Mouse (Mus musculus) T-helper 17 cell (primary cell): Measurements from ENCODE around the gene Adprhl1.

ENCODE experiments used
- in situ Hi-C, 2 experiments: fragments of 300-600 bp; cut with MboI, MseI; formaldehyde crosslinking; loops; 1 replicate in 1 of 2; 2 replicates in 1 of 2; pipeline ENCODE4 v1.15.1; 2025; ENCODE audit warnings: high pct_unique_total_duplicates in 2 of 2

The Adprhl1 gene

DNA sequence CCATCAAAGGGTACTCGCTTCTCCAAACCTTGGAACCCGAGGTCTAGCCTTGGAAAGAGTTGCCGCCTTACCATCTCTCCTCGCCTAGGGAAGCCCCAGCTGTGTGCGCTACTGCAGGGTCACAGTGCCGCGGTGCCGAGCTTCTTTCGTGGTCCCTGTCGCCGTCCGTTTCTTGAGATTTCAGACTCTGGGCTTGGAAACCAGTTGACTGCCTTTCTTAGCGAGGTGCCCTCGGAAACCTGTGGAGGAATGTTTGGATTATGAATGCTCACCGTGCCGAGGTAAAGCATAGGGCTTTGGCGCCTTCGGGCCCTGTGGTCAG, 53.0 kb downstream of the Adprhl1 start:
- in situ Hi-C loops, result loop anchor here in 1 of 2 experiments (10.0 kb wide), 1 partner anchor 1736 kb away; no protein-coding TSS in a partner anchor

DNA sequence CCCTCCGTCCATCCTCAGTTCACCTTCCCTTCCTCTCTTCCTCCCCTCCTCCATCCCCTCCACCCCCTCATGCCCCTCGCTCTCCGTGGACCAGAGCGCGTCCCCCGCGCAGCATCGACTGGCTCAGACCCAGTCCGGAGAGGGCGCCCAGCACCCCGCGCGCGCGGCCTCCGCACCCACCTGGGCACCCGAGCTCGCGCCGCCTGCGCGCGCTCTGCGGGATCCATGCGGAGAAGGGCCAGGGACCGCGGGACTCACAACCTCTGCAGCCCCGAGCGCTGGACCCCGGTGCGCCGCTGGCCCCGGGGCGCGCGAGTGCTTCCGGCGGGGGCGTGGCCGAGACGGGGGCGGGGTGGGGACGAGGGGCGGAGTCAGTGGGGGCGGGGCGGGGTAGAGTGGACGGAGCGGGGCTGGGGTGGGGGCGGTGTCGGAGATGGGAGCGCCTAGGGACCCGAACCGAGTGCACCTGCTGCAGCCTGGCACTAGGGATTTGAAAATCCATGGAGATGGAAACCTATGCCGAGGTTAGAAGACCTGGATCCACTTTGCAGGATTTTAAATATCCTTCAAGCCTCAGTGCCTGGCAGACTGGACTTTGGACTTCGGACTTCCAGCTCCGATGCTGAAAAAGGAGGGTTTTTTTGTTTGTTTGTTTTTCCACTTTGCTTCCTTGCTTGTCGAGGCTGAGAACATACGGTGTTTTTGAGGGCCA, 53.5 kb downstream of the Adprhl1 start, which contains the start of gene Grtp1:
Gene Grtp1 (minus strand): TSS at position 320 of the 712 bp plus-strand sequence.
- in situ Hi-C loops, result loop anchor here in 1 of 2 experiments (10.0 kb wide), 1 partner anchor 1736 kb away; no protein-coding TSS in a partner anchor

DNA sequence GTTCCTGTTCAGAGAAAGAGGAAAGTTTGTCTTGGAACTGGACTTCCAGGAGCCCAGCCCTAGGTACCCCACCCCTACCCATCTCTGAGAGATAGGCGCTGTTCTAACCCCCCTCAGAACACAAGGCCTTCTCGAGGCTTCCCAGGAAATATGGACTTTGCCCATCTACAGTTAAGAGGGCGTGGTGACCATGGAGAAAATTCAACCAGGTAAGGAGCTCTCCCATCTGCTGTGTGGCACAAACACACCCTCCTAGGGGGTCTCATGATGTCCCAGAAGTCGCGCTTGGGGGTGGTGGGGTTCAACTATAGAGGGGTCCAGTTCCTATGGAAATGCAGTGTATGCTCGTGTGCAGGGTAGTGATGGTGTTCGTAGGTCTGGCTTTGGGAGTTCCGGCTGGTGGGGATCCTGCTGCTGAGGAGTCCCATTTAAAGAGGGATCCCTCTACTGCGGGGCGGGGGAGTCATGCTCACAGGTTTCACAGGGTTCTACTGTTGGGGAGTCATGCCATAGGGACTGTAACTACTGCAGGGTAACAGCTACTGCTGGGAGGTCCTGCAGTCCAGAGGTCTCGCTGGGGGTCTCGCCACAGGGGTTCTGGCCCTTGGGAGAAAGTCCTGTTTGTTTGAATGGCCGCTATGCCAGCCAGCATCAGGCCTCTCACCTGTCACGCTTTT, 54.4 kb downstream of the Adprhl1 start:
- in situ Hi-C loops, result loop anchor here in 1 of 2 experiments (10.0 kb wide), 1 partner anchor 1735 kb away; no protein-coding TSS in a partner anchor

DNA sequence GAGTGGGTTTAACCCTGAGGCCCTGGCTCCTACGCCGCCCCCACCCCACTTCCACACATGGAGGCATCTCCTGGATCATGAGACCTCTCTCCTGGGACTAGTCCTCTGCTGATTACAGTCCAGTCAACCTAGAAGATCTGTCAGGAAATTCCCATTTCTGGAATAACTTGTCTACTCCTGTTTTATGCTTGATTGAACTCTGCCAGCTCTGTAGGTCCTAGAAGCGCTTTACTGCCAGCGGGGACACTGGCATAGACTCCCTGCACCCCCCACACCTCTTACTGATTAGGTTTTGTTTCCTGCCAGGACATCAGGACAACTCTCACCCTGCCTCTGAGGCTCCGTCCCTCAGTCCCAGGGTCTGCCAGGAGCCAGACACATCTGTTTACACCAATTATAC, 56.5 kb downstream of the Adprhl1 start:
- in situ Hi-C loops, result no loop called here

DNA sequence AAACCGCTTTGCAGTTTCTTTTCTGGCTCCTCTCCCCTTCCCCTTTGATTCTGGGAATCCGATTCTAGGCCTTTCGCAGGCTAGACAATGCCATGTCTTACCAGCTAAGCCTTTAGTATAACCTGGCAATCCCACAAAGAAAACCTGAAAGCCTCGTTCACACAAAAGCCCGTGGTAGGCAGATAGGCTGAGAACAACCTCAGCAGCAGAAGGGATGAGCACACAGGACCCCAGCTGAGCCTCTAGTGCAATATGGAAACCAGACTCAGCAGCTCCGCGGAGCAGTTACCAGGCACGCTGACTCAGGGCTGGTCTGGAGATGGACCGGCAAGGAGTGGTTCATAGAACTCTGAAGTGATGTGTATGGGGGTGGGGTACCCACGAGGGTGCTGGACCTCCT, 59.1 kb downstream of the Adprhl1 start:
- in situ Hi-C loops, result no loop called here

DNA sequence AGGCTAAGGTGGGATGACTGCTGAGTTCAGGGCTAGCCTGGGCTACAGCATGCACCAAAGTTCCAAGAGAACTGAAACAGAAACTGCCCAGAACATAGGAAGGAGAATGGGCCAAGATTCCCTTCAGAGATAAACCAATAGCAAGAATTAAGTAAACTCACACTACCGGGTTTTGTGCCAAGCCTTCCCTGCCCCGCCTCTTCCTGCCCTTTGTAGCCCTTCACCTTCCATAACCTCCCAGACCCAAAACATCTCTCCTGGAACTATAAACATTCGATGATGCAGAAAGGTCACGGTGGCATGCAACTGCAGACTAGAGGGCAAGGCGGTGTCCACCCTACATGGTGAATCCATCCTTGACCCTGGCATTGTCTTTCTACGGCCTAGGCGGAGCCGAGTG, 63.7 kb downstream of the Adprhl1 start:
- in situ Hi-C loops, result no loop called here

DNA sequence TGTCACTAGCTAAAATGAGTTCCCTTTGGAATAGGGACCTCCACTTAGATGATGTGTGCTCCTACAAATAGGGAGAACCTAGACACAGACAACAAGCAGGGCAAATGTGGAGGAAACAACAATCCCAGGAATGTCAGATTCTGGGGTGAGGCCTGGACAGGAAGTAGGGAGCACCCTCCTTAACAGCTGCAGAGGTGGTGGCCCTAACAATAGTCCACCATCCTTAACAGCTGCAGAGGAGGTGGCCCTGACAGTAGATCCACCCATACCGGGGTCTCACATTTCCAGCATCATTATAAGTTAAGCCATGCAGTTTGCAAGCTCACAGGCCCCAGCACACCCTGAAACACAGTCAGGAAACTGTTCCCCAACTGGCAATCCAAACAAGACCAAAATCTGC, 65.1 kb downstream of the Adprhl1 start:
- in situ Hi-C loops, result no loop called here

DNA sequence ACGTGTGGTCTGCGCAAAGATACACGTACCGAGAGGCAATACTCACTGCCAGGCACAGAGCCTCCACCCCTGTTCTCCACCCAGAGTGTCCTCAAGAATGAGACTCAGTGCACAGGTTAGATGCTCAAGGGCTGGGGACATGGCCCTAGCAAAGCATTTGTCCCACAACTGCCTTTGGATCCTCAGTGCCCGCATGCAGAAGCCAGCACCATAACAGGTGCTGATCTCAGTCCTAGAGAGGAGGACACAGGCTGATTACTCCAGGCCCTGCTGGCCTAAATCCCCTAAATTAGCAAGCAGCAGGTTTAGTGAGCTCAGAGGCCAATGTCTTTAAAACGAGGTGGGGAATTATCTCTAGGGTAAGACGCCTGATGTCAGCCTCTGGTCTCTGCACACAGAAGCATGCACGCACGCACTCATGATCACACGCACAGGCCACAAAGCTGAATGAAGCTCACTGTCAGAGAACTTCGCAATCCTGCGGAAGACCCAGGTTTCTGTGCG, 65.9 kb downstream of the Adprhl1 start:
- in situ Hi-C loops, result no loop called here

DNA sequence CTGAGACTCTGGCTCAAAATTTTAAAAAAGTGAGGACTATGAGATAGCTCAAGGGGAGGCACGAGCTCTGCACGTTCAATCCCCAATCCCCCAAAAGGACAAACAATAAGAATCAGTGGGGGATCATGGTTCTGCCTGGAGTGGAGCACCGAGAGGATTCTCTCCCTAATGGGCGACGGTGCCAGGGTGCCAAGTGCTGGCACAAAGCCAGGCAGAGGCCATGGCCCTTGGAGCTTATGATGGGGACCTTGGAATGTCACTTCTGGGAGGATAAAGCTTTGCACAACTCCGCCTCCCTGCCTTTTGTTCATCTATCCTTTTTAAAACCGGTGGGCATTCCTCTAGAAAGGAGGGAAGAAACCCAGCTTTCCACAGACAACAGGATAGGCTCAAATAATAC, 66.3 kb downstream of the Adprhl1 start:
- in situ Hi-C loops, result no loop called here

DNA sequence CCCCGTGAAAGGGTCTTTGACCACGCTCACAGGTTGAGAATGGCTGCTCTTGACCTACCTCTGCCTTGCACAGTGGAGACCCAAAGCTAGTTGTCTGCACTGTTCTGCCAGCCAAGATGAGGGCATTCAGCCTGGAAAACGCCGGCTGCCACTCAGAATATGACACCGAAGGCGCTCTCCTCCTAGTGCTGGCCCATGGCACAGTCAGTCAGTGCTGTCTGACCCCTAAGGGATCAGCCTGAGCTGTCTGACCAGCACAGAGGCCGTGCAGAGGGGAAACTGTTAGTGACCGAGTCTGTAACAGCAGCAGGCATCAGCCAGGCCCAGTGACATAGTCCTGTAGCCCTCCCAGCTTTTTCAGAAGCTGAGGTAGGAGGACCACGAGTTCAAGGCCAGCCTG, 66.7 kb downstream of the Adprhl1 start:
- in situ Hi-C loops, result no loop called here

DNA sequence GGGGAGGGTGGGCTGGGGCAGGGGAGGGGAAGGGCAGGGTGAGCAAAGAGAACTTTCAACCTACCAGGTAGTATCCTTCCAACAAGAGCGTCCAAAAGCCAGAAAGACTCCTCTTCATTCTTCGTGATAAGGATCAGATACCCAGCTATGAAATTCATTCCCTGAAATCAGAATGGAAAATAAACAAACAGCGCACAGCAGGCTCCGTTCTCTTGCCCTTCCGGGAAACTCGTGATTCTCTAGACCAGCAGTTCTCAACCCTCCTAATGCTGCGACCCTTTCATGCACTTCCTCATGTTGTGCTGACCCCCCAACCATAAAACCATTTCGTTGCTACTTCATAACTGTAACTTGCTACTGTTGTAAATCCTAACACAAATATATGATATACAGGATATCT, 67.1 kb downstream of the Adprhl1 start:
- in situ Hi-C loops, result no loop called here

DNA sequence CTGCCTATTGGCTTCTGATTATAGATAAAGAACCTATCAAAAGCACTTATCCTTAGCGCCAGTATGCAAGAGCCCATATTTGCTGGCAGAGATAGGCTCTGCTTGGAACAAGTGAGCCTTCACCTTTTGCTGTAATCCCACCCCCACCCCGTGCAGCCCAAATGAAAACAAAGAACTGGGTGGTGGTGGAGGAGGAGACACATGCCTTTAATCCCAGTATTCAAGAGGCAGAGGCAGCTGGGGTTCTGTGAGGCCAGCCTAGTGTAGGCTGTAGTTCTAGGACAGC, 72.3 kb downstream of the Adprhl1 start:
- in situ Hi-C loops, result no loop called here

DNA sequence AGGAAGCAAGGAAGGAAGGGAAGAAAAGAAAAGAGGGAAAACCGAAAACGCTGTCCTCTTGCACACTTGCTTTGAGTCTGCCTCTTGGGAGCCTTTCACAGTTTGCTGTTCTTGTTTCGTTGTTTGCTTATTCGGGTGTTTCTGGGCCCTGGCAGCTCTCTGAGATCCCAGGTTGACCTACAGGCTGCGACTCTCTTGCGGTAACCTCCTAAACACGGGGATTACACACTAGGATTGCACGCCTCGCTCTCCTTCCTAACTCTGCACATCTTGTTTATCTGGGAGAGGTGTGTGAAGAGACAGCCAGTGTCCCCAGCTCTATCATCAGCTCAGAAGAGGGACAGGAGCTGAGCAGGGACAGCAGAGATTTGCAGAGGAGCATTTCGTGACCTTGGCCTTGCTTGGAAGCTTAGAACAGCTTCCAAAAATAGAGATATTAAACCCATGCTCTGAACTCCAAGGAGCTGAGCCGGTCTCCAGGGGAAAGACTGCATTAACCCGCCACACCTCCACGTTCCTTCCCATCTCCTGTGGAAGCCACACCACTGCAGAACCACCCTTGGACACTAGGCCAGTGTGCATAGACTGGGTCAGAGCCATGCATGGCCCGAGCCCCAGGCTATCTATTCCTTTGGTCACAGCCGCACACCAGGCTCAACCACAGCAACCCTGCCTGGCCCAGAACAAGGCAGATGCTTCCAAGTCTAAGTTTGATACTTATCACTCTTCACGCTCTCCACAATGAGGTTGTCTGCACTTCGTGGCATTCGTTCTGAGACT, 72.9 kb downstream of the Adprhl1 start:
- in situ Hi-C loops, result no loop called here

DNA sequence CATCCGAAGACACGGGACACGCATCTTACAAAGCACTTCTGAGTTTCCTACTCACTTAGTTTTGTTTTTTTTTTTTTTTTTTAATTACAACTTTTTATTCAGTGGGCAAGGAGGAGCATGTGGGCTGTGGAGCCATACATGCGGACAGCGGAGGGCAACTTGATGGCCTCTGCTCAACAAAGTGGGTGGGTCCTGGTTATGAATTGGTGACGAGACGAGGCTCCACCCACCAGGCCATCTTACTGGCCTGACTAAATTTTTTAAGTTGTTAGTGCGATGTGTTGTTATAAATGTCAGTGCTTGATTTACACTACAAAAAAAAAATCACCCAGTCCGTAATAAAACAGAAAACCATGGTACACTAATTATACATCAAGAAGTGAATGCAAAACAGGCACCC, 73.6 kb downstream of the Adprhl1 start:
- in situ Hi-C loops, result no loop called here

DNA sequence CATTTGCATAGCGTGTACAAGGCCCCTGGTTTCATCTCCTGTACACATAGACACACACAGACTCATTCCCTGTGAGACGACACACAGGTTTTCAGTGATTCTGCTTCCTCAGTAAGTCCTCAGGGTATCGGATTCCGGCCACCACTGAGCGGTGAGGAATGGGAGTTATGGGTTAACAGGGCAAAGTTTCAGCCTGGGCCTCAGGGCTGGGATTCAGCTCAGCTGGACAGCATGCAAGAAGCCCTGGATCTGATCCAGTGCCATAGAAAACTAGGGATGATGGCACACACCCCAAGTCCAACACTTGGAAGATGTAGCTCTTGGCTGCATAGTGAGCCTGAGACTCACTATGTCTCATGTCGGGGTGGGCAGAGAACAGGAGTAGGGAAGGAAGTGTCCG, 74.0 kb downstream of the Adprhl1 start:
- in situ Hi-C loops, result no loop called here

DNA sequence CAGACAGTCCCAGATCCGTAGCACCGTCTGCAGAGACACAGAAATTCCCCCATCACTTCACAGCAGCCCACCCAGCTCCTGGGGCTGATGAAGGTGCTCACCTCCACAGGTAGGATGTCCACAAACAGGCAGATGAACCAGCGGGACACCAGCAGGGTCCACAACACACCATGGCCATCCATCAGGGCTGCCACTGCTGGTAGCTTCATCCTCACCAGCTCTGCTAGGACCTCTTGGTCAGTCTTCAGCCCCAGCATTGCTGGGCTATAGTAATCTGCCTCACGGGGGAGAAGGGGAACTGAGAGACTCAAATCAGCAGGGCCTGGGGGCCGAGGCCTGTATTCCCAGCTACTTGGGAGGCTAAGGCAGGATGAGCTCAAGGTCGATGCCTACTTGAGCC, 74.5 kb downstream of the Adprhl1 start:
- in situ Hi-C loops, result no loop called here

DNA sequence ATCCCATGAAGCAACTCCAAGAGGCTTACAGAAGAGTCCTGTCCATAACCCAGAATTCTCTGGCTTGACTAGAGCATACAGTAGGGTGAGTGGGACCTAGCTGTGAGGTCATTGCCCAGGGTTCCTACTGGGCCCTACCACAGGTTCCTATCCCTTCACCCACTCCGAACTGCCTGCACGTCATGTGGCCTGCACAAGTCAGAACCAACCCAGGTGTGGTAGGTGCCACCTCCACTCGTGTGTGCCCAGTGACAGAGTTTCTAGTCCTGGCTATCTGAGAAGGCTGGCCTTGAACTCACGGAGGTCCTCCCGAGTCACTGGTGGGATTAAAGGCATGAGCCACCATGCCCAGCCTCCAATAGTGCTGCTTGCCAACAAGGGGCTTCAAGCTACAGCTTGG, 75.8 kb downstream of the Adprhl1 start:
- in situ Hi-C loops, result no loop called here

DNA sequence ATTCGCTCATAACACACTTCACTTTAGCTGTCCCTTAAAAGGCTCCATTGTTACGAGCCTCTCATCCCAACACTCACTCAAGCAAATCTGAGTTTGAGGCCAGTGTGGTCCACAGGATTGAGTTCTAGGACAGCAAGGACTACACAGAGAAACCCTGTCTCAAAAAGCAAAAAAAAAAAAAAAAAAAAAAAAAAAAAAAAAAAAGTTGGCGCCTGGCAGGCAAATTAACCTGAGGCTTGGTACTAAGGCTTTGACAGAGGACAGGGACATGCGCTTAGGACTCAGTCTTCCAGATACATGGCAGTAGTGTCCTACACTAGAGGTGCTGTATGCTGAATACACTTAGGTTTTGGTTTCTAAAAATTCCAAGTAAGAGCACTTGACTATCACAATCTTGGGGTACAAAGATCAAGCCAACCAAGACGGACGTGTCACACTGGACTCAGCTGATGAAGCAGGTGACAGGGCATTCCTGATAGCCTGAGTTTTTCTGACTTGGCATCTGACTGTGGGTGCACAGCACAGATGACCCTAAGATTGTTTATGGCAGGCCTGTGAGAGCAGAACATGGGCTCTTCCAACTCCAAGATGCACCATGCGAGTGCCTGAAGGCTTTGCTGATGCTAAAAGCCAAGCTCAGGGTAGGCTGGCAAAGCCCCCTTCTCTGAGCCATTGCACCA, 76.6 kb downstream of the Adprhl1 start:
- in situ Hi-C loops, result no loop called here

DNA sequence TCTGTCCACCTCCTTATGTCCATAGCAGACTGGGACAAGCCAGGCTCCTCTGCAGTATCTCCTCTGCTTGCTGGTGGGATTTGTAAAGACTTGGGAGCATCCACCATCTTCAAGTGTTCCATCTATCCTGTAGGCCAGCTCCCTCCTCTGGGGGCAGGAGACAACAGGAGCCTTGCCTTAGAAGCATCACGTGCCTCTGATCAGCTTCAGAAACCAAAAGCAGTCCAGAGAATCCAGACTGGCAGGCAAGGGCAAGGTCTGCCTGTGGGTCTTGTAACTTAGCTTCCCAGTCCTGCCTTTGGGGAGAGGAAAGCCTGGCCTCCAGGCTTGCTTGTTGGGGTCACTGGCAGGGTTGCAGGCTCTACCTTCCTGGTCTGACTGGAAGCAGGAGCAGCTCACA, 78.3 kb downstream of the Adprhl1 start:
- in situ Hi-C loops, result no loop called here

DNA sequence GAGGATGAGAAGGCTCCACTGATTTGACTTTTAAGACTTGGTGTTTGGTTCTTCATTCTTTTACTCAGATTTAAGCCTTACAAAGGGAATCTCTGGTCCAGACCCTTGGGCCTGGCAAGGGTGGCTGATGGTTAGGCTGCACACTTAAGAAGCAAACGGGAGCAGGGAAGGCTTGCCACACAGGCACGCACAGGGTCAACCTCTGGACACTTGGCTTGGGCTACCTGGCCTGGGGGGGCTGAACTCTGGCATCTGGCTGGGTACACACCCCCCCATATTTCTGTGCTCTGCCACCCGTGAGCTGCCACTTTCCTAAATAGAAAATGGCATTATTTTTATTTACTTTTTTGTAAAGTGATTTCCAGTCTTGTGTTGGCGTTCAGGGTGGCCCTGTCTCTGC, 79.2 kb downstream of the Adprhl1 start:
- in situ Hi-C loops, result no loop called here

DNA sequence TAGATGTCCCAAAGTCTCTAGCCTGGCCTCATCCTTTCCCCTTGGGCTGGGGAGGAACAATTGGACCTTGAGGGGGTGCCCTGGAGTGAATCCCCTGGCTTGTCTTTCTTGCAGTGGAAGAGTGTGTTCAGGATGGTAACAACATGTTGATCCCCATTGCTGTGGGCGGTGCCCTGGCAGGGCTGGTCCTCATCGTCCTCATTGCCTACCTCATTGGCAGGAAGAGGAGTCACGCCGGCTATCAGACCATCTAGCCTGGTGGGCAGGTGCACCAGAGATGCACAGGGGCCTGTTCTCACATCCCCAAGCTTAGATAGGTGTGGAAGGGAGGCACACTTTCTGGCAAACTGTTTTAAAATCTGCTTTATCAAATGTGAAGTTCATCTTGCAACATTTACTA, 79.7 kb downstream of the Adprhl1 start:
- in situ Hi-C loops, result no loop called here
